Mouse (Mus musculus): ENCODE data around the gene Slc25a26.

The Slc25a26 gene

DNA sequence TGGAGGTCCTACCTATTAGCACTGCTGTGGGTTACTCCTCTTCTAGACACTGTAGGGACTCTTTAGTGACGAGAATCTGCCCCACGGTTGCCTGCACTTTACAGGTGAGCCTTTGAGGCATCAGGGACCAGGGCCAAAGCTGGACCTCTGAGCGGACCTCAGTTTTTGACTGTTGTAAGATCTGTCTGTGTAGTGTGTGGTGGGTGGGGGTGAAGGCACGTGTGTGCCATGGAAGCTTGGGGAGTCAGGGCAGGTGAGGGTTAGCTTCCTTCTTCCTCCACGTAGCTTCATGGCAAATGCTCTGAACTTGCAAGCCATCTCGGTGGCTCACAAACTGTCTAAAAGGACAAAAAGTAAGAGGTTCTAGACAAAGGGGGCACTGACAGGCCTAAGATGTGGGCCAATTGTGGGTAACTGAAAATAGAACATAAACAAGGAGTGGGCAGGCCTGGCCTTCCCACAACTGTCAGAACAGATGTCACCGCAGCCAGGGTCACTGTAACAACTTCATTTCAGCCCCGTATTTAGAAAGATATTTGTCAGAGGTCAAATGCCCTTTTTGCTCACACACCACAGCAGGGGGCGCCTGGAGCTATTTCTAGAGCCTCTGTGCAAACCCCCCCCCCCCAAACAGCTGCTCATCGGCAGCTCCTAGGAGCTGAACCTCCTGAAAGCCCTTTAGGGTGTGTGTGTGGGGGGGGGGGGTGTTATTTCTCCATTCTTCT lies 96.8 kb downstream of the Slc25a26 start:
- in situ Hi-C loops (cut with MboI; ENCODE audit: low sequenced_read_pairs): no loop called here

- in situ Hi-C loops (cut with MboI; ENCODE audit: low sequenced_read_pairs): no loop called here
Observed at GRCm38 (mm10) chr6:94598421-94598820, 98.3 kb downstream of the Slc25a26 start.

- in situ Hi-C loops (cut with MboI; ENCODE audit: low sequenced_read_pairs): no loop called here
Observed at GRCm38 (mm10) chr6:94599016-94599415, 98.9 kb downstream of the Slc25a26 start.

DNA sequence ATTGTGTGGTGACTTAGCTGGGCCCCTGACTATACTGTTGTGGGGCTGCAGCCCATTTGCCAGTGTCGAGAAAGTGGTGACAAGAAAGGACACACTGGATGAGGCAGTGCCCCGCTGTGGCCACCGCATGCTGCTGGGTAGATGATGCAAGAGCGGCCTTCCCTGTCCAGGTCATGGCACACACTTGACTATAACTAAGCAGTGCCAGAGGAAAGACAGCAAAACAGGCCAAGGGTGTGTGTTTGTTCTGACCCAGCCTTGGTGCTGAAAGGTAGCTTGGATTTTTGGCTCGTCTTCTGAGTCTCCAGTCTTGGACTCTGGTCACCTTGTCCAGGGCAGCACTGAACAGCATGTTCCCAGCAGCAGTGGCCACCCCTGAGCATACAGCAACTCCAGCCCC lies 101.0 kb downstream of the Slc25a26 start:
- in situ Hi-C loops (cut with MboI; ENCODE audit: low sequenced_read_pairs): no loop called here

- in situ Hi-C loops (cut with MboI; ENCODE audit: low sequenced_read_pairs): no loop called here
Observed at GRCm38 (mm10) chr6:94601811-94602210, 101.7 kb downstream of the Slc25a26 start.

DNA sequence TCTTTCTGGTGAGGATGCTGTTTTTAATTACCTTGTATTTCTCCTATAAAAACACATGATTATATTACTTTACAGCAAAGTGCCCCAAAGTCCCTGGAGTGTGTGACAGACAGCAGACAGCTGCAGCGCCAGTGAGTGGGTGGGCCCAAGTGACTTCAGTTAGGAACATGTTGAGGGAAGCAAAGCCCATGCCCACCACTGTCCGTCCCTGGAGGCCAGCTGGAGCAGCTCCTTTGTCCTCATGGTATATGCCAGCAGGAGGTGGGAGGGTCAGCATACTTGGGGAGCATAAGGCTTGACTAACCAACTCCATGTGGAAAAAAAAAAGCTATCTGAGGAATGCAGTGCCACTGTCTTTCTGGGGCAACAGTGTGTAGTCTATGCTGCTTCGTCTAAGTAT lies 103.9 kb downstream of the Slc25a26 start:
- in situ Hi-C loops (cut with MboI; ENCODE audit: low sequenced_read_pairs): no loop called here

DNA sequence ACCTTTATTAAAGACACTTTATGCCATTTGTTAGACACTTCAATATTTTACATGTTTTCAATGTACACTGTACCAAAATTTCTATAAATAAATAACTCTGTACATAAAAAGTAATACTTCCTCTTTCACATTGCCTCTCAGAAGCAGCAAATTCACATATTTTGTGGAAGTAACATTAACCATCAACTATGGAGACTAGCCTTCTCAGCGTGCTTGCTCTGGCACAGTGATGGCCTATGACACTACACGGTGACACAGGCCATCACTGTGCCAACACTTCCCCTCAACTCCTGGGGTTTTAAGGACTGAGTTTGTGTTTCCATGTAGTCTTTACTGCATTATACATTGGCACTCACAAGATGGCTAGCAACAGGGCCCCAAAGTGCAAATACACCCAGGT lies 104.4 kb downstream of the Slc25a26 start:
- in situ Hi-C loops (cut with MboI; ENCODE audit: low sequenced_read_pairs): no loop called here

GRCm38 (mm10) chr6:94613235-94613895 lies 113.2 kb downstream of the Slc25a26 start:
- in situ Hi-C loops (cut with MboI; ENCODE audit: low sequenced_read_pairs): loop anchor here (10.0 kb wide), 1 partner anchor 351 kb away; no protein-coding TSS in a partner anchor

GRCm38 (mm10) chr6:94614346-94614745 lies 114.2 kb downstream of the Slc25a26 start:
- in situ Hi-C loops (cut with MboI; ENCODE audit: low sequenced_read_pairs): loop anchor here (10.0 kb wide), 1 partner anchor 350 kb away; no protein-coding TSS in a partner anchor

GRCm38 (mm10) chr6:94615936-94616335 lies 115.8 kb downstream of the Slc25a26 start:
- in situ Hi-C loops (cut with MboI; ENCODE audit: low sequenced_read_pairs): loop anchor here (10.0 kb wide), 1 partner anchor 349 kb away; no protein-coding TSS in a partner anchor

GRCm38 (mm10) chr6:94618671-94619070 lies 118.5 kb downstream of the Slc25a26 start:
- in situ Hi-C loops (cut with MboI; ENCODE audit: low sequenced_read_pairs): loop anchor here (10.0 kb wide), 1 partner anchor 346 kb away; no protein-coding TSS in a partner anchor

DNA sequence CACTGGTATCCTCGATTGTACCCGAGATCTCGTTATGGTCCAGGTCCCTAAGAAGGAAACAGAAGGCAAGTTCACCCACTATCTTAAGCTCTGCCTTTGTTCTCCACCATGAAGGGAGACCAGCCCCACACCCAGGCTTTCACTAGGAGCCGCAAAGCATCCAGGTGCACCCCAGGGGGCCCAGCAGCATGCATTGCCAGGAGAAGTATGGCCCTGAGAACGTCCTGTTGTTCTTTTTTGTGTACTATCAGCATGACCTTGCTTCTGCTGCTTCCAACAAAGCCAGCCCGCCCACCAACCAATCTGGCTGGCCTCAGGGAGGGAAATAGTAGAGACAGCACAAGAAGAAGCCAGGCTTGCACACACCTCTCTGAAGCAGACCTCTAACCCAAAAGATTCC lies 120.2 kb downstream of the Slc25a26 start:
- in situ Hi-C loops (cut with MboI; ENCODE audit: low sequenced_read_pairs): no loop called here

DNA sequence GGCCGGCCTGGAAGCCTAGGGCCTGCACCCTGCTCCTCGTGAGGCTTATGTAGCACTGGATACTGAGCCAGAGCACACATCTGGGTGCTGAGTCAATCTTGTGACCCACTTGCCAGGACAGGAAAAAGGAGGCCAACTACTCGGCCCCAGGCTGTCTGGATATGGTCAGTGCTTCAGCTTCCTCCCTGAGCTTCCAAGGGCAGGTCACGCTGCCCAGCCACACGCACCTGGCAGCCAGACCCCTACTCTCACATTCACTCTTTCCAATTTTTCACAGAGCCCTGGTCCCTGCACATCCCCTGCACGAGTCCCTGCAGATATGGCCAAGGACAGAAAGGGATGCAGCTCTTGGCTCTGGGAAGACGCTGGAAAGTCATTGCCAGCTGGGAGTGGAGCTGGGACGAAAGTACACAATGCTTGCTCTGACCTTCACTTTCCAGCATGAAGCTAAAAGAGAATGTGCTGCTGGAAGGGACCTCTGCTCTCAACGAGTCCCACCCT lies 120.7 kb downstream of the Slc25a26 start:
- in situ Hi-C loops (cut with MboI; ENCODE audit: low sequenced_read_pairs): no loop called here

- in situ Hi-C loops (cut with MboI; ENCODE audit: low sequenced_read_pairs): no loop called here
Observed at GRCm38 (mm10) chr6:94622983-94623382, 122.9 kb downstream of the Slc25a26 start.

GRCm38 (mm10) chr6:94624543-94624942 lies 124.4 kb downstream of the Slc25a26 start:
- in situ Hi-C loops (cut with MboI; ENCODE audit: low sequenced_read_pairs): no loop called here

- in situ Hi-C loops (cut with MboI; ENCODE audit: low sequenced_read_pairs): no loop called here
Observed at GRCm38 (mm10) chr6:94625896-94626295, 125.8 kb downstream of the Slc25a26 start.

DNA sequence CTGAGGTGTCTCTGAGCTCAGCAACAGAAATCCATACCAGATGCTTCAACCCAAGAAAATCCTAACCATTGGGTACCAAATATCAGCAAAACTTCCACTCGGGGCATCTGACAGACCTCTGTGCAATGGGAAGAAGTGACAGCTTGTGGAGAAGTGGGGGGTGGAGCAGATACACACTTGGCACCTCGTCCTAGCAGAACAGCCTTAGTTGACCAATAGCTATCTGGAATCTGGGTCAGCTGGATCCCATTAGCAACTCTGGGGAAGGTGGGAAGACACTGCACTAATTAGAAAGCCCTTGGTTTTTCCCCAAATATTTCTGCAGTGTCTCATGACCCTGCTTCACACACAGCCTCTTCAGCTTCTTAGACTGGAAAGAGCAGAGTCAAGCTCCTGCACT lies 126.7 kb downstream of the Slc25a26 start:
- in situ Hi-C loops (cut with MboI; ENCODE audit: low sequenced_read_pairs): no loop called here

DNA sequence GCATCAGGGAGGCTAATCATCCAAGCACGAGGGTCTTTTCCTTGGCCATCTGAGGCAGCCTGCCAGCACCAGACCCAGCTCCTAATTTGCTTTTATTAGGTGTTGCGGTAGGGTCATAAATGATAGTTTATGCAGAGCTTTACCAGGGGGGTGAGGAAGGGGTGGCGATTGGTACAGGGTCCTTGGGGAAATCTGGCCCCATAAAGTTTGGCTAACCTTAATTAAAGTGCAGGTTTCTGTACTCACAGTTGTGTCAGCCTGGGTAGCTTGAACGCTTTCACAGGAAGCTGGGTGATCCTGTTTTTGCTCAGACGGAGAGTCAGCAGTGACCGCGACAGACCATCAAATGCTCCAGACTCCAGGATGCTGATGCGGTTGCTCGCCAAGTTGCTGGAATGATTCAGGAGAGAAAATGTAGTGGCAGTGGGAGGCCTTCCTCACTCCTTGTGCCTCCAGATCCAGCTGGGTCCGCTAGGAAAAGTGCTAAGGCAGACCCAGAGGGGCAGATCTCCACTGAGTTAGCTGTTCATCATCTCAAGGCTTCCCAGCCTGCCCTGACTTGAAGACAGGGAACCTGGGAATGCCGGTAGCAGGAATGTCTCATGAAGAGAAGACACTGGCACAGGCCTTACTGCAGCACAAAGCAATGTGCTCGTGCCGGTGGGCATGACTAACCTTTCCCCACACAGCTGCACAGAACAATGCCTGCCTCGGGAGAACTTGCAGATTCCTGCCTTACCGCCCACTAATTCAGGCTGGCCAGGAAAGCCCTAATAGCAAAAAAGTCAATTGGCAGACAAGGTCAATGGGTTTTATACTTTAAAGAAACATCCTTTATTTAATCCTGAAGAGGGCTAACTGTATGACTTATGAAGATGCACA lies 127.8 kb downstream of the Slc25a26 start:
- in situ Hi-C loops (cut with MboI; ENCODE audit: low sequenced_read_pairs): no loop called here

DNA sequence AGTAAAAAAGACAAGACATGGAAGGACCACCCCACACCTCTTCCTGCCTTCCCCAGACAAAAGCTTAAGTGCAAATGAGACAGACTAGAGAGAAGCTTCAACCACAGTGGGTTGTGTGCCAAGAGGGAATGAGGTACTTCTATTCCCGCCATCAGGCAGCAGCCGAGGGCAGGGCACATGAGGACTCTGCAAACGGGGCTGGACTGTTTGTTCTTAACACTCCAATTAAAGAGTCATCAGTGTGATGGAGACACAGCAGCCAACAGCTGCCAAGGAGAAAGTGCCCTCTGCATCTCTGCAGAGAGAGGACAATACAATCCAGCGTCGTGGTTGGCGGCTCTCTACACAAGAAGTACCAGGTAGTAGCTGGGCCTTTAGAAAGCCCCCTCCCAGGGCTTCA lies 128.7 kb downstream of the Slc25a26 start:
- in situ Hi-C loops (cut with MboI; ENCODE audit: low sequenced_read_pairs): no loop called here

- in situ Hi-C loops (cut with MboI; ENCODE audit: low sequenced_read_pairs): no loop called here
Observed at GRCm38 (mm10) chr6:94631051-94631778, 131.1 kb downstream of the Slc25a26 start.

- in situ Hi-C loops (cut with MboI; ENCODE audit: low sequenced_read_pairs): no loop called here
Observed at GRCm38 (mm10) chr6:94631779-94632082, 131.6 kb downstream of the Slc25a26 start.
